Mouse (Mus musculus) MEL (cell line): ENCODE results near the gene Sik3. TPM values are rescaled to one million over a fixed set of nuclear protein-coding genes. Genes with fewer than 3 reads are reported as not detected.

Experiments used
- DNase-seq: peaks from one replicate; pipeline ENCODE4 v3.0.0; 2011; ENCODE audit warnings: low read depth, low spot score
- H3K27ac ChIP-seq: 2 replicates; pipeline ENCODE4 v1.5.1; 2012; ENCODE audit warnings: low read depth, mild to moderate bottlenecking, control low read depth, low read length, moderate library complexity; ENCODE audit not compliant: control insufficient read depth
- H3K27me3 ChIP-seq, 2 experiments: fragments of 150-350 bp in 1 of 2; sonication (generic) in 1 of 2; 2 replicates each; pipeline ENCODE4 v1.6.1; 2012; ENCODE audit warnings: low read length in 2 of 2, mild to moderate bottlenecking in 2 of 2, improper control_type of control experiment in 1 of 2, moderate library complexity in 1 of 2; ENCODE audit not compliant: insufficient read depth in 2 of 2, control insufficient read depth in 1 of 2
- H3K36me3 ChIP-seq, 2 experiments: 2 replicates each; pipeline ENCODE4 v1.6.1; 2012 to 2014; ENCODE audit warnings: low read length in 2 of 2, improper control_type of control experiment in 1 of 2, inconsistent platforms in 1 of 2, mild to moderate bottlenecking in 1 of 2; ENCODE audit not compliant: insufficient read depth in 2 of 2, control insufficient read depth in 1 of 2
- H3K4me1 ChIP-seq, 2 experiments: fragments of 150-350 bp in 1 of 2; sonication (generic) in 1 of 2; 2 replicates each; pipeline ENCODE4 v1.6.1; 2012; ENCODE audit warnings: low read length in 2 of 2, improper control_type of control experiment in 1 of 2, mild to moderate bottlenecking in 1 of 2; ENCODE audit not compliant: insufficient read depth in 2 of 2, control insufficient read depth in 1 of 2
- H3K4me3 ChIP-seq, 2 experiments: fragments of 150-350 bp in 1 of 2; sonication (generic) in 1 of 2; 2 replicates each; pipeline ENCODE4 v1.5.1; 2012; ENCODE audit warnings: low read depth in 2 of 2, low read length in 2 of 2, mild to moderate bottlenecking in 2 of 2, moderate library complexity in 2 of 2, control low read depth in 1 of 2, improper control_type of control experiment in 1 of 2; ENCODE audit not compliant: control insufficient read depth in 1 of 2, insufficient read depth in 1 of 2
- H3K79me2 ChIP-seq: 2 replicates; pipeline ENCODE4 v1.6.1; 2012; ENCODE audit warnings: mild to moderate bottlenecking, low read length, moderate library complexity; ENCODE audit not compliant: control insufficient read depth, poor library complexity, insufficient read depth
- H3K9ac ChIP-seq: 2 replicates; pipeline ENCODE4 v1.6.1; 2012; ENCODE audit warnings: low read depth, mild to moderate bottlenecking, control low read depth, low read length, moderate library complexity; ENCODE audit not compliant: control insufficient read depth, poor library complexity, severe bottlenecking
- H3K9me3 ChIP-seq: fragments of 150-350 bp; sonication (generic); replicated peaks from 2 replicates; pipeline ENCODE4 v1.6.1; 2012; ENCODE audit warnings: mild to moderate bottlenecking, low read length, improper control_type of control experiment, moderate library complexity; ENCODE audit not compliant: insufficient read depth
- CTCF ChIP-seq, 3 experiments: IDR thresholded peaks in 2 of 3; conservative IDR thresholded peaks in 1 of 3; 2 replicates each; pipeline ENCODE4 v1.5.1; 2011 to 2012; ENCODE audit warnings: low read length in 3 of 3, low read depth in 2 of 3, mild to moderate bottlenecking in 2 of 3, improper control_type of control experiment in 1 of 3, inconsistent platforms in 1 of 3, mixed read lengths in 1 of 3, moderate library complexity in 1 of 3; ENCODE audit not compliant: control insufficient read depth in 1 of 3, insufficient read depth in 1 of 3, poor library complexity in 1 of 3, severe bottlenecking in 1 of 3
- EP300 ChIP-seq, 2 experiments: IDR thresholded peaks; 2 replicates each; pipeline ENCODE4 v1.6.1; 2011; ENCODE audit warnings: improper control_type of control experiment in 2 of 2, low read length in 2 of 2, low read depth in 1 of 2, mild to moderate bottlenecking in 1 of 2
- ETS1 ChIP-seq: IDR thresholded peaks from 2 replicates; pipeline ENCODE4 v1.6.1; 2012; ENCODE audit warnings: low read depth, mild to moderate bottlenecking, inconsistent platforms, low read length, improper control_type of control experiment, moderate library complexity
- GATA1 ChIP-seq: IDR thresholded peaks from 2 replicates; pipeline ENCODE4 v1.6.1; 2011; ENCODE audit warnings: low read depth, low read length, improper control_type of control experiment
- HCFC1 ChIP-seq: IDR thresholded peaks from 2 replicates; pipeline ENCODE4 v1.6.1; 2012; ENCODE audit warnings: low read depth, mild to moderate bottlenecking, inconsistent platforms, low read length, improper control_type of control experiment, moderate library complexity
- KAT2A ChIP-seq: conservative IDR thresholded peaks from 2 replicates; pipeline ENCODE4 v1.6.1; 2012; ENCODE audit warnings: low read depth, low read length, improper control_type of control experiment, inconsistent platforms
- MAX ChIP-seq: IDR thresholded peaks from 2 replicates; pipeline ENCODE4 v1.6.1; 2011; ENCODE audit warnings: low read length, improper control_type of control experiment
- MEF2A ChIP-seq: IDR thresholded peaks from 2 replicates; pipeline ENCODE4 v1.6.1; 2014; ENCODE audit warnings: low read depth, mild to moderate bottlenecking, inconsistent platforms, low read length, improper control_type of control experiment; ENCODE audit not compliant: poor library complexity, insufficient replicate concordance, severe bottlenecking; ENCODE audit errors: extremely low read depth
- MYC ChIP-seq: IDR thresholded peaks from 2 replicates; pipeline ENCODE4 v1.6.1; 2011; ENCODE audit warnings: low read depth, mild to moderate bottlenecking, low read length, improper control_type of control experiment, moderate library complexity
- NELFE ChIP-seq: IDR thresholded peaks from 2 replicates; pipeline ENCODE4 v1.6.1; 2011; ENCODE audit warnings: low read depth, low read length, improper control_type of control experiment
- POLR2AphosphoS2 ChIP-seq: IDR thresholded peaks from 2 replicates; pipeline ENCODE4 v1.6.1; 2011; ENCODE audit warnings: low read length, improper control_type of control experiment
- RCOR1 ChIP-seq: IDR thresholded peaks from 2 replicates; pipeline ENCODE4 v1.6.1; 2012; ENCODE audit warnings: low read depth, mild to moderate bottlenecking, inconsistent platforms, low read length, improper control_type of control experiment
- SIN3A ChIP-seq: IDR thresholded peaks from 2 replicates; pipeline ENCODE4 v1.6.1; 2012; ENCODE audit warnings: low read length, improper control_type of control experiment, inconsistent platforms
- SMC3 ChIP-seq: IDR thresholded peaks from 2 replicates; pipeline ENCODE4 v1.6.1; 2011; ENCODE audit warnings: low read depth, low read length, improper control_type of control experiment
- TCF12 ChIP-seq: IDR thresholded peaks from 2 replicates; pipeline ENCODE4 v1.6.1; 2014; ENCODE audit warnings: low read depth, mild to moderate bottlenecking, inconsistent platforms, low read length, improper control_type of control experiment, moderate library complexity
- USF2 ChIP-seq, 2 experiments: IDR thresholded peaks; 2 replicates each; pipeline ENCODE4 v1.6.1; 2011 to 2012; ENCODE audit warnings: improper control_type of control experiment in 2 of 2, low read length in 2 of 2, borderline replicate concordance in 1 of 2, inconsistent platforms in 1 of 2, low read depth in 1 of 2, mild to moderate bottlenecking in 1 of 2; ENCODE audit not compliant: insufficient read depth in 1 of 2
- ZKSCAN1 ChIP-seq: IDR thresholded peaks from 2 replicates; pipeline ENCODE4 v1.6.1; 2012; ENCODE audit warnings: low read depth, mild to moderate bottlenecking, inconsistent platforms, low read length, improper control_type of control experiment, moderate library complexity
- ZMIZ1 ChIP-seq: IDR thresholded peaks from 2 replicates; pipeline ENCODE4 v1.6.1; 2012; ENCODE audit warnings: low read depth, mild to moderate bottlenecking, inconsistent platforms, low read length, improper control_type of control experiment, moderate library complexity
- polyA plus RNA-seq, 2 experiments: library from polyadenylated mRNA; stranded (reverse) in 1 of 2; unstranded in 1 of 2; fragments of >175 nt in 1 of 2; fragments of >200 nt in 1 of 2; gene quantifications; 2 replicates each; pipeline versions ENCODE4 v1.2.1 to v1.2.4; 2012; ENCODE audit warnings: low replicate concordance in 2 of 2, low read depth in 1 of 2; ENCODE audit not compliant: insufficient read length in 2 of 2, insufficient read depth in 1 of 2, missing spikeins in 1 of 2
- total RNA-seq: library from RNA; depleted of rRNA; stranded (reverse); fragments of 300-350 nt; gene quantifications from 2 replicates; pipeline ENCODE4 v1.2.3, GENCODE M21; 2012

Gene Sik3
- total and polyA plus RNA-seq, 3 experiments = 78.7 to 111 TPM; not detected in 1

DNA sequence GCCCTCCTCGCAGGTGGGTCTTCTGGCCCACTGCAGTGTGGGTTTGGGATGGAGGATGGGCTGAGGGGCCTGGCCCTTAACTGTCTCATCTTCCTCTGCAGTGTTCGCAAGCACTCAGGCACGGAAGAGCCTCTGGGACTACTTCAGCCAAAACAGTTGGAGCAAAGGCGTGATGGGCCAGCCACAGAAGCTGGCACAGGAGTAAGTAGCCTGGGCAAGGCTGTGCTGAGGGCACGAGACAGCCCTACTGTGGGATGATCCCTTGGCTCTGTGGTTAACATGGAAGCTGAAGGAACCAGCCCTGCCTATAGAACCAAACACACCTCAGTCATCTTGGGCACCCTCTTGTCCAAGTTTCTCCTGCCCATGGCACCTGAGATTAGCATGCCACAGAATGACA, 256.5 kb downstream of the Sik3 start:
- Histone ChIP-seq H3K27me3 (no peaks in the 10 kb centered on the region), H3K9ac (no peak overlapping the region), H3K4me3 (no peak overlapping the region), H3K9me3 (no peaks in the 10 kb centered on the region), H3K36me3 (peaks cover 0 to 9% of the 10 kb centered on the region in 2 experiments; a peak in 2 of 4 replicates), H3K27ac (no peak overlapping the region), H3K4me1 (peaks cover 3 to 6% of the 10 kb centered on the region in 2 experiments; a peak in 3 of 4 replicates), H3K79me2 (peaks cover 12% of the 10 kb centered on the region)
- TF ChIP-seq ETS1 = no peak
- no peak for TF ChIP-seq TCF12
- TF ChIP-seq MAX = no peak
- no peak for TF ChIP-seq KAT2A
- no peak for TF ChIP-seq RCOR1
- TF ChIP-seq GATA1 = no peak
- TF ChIP-seq SMC3 = no peak
- no peak for TF ChIP-seq MEF2A
- TF ChIP-seq EP300 (IDR thresholded peaks at IDR 0.05; ENCODE audit: low read depth in 1 of 2, low read length in 2 of 2) = no peak
- TF ChIP-seq CTCF (IDR thresholded peaks at IDR 0.05 in 2 of 3, conservative IDR thresholded peaks at IDR 0.05 in 1 of 3; ENCODE audit: control insufficient read depth in 1 of 3, insufficient read depth in 1 of 3, low read depth in 2 of 3, low read length in 3 of 3, poor library complexity in 1 of 3, severe bottlenecking in 1 of 3) = no peak
- no peak for TF ChIP-seq SIN3A
- no peak for TF ChIP-seq HCFC1
- TF ChIP-seq NELFE = no peak
- TF ChIP-seq ZKSCAN1 = no peak
- TF ChIP-seq MYC = no peak
- no peak for DNase-seq

DNA sequence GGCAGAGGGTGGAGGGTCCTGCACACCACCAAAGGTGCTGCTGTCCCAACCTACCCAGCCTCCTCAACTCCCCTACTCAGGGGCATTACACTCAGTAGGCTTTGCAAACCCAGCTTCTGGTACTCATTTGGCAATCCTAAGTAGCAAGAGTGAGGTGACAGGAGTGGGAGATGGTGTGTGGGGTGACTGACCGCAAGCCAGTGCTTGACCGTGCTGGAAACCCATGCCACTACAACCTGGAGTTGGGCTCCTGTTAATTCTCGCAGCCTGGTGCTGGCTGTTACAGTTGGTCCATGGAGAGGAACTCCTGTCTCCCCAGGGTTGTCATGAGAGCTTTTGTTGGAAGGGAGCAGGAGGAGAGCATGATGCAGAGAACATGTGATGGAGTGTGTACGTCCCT, 258.2 kb downstream of the Sik3 start:
- Histone ChIP-seq H3K79me2 (peaks cover 24% of the 10 kb centered on the region), H3K4me3 (no peak overlapping the region), H3K27ac (no peak overlapping the region), H3K4me1 (peaks cover 5 to 14% of the 10 kb centered on the region in 2 experiments; a peak in 3 of 4 replicates), H3K27me3 (no peaks in the 10 kb centered on the region), H3K9ac (no peak overlapping the region), H3K9me3 (no peaks in the 10 kb centered on the region), H3K36me3 (peaks cover 10 to 19% of the 10 kb centered on the region in 2 experiments)
- no peak for TF ChIP-seq MAX
- TF ChIP-seq POLR2AphosphoS2 = no peak
- TF ChIP-seq ZMIZ1 = no peak
- no peak for TF ChIP-seq CTCF (IDR thresholded peaks at IDR 0.05 in 2 of 3, conservative IDR thresholded peaks at IDR 0.05 in 1 of 3; ENCODE audit: control insufficient read depth in 1 of 3, insufficient read depth in 1 of 3, low read depth in 2 of 3, low read length in 3 of 3, poor library complexity in 1 of 3, severe bottlenecking in 1 of 3)
- no peak for TF ChIP-seq HCFC1
- TF ChIP-seq USF2 (IDR thresholded peaks at IDR 0.05; ENCODE audit: borderline replicate concordance in 1 of 2, insufficient read depth in 1 of 2, low read depth in 1 of 2, low read length in 2 of 2) = no peak
- no peak for DNase-seq
